Mouse (Mus musculus) 3134 (cell line): ENCODE measurements around the gene Adam12.

ENCODE experiments used
- DNase-seq: peaks from one replicate; pipeline ENCODE4 v3.0.0-alpha.2; 2011; ENCODE audit warnings: low spot score; ENCODE audit not compliant: insufficient read length; ENCODE audit errors: extremely low read depth

The Adam12 gene

GRCm38 (mm10) chr7:134026200-134027019, 205.5 kb downstream of the Adam12 start:
- no peak for DNase-seq

- no peak for DNase-seq
These were observed 209.6 kb downstream of the Adam12 start for GRCm38 (mm10) chr7:134022157-134022885.

GRCm38 (mm10) chr7:134015226-134015625, 216.7 kb downstream of the Adam12 start:
- DNase-seq: no peak

GRCm38 (mm10) chr7:134014733-134015132, 217.2 kb downstream of the Adam12 start:
- no peak for DNase-seq

GRCm38 (mm10) chr7:134009157-134009556, 222.8 kb downstream of the Adam12 start:
- no peak for DNase-seq

GRCm38 (mm10) chr7:134007942-134008361, 224.0 kb downstream of the Adam12 start:
- peak; percentile 39 for DNase-seq

- DNase-seq: peak; percentile 37
These were observed 230.4 kb downstream of the Adam12 start for GRCm38 (mm10) chr7:134001581-134001980.

GRCm38 (mm10) chr7:133990930-133991329, 241.0 kb downstream of the Adam12 start:
- no peak for DNase-seq

- no peak for DNase-seq
These were observed 243.6 kb downstream of the Adam12 start for GRCm38 (mm10) chr7:133988356-133988755.

- no peak for DNase-seq
These were observed 245.7 kb downstream of the Adam12 start for GRCm38 (mm10) chr7:133986201-133986600.

GRCm38 (mm10) chr7:133985648-133986047, 246.3 kb downstream of the Adam12 start:
- no peak for DNase-seq

- DNase-seq: no peak
These were observed 255.4 kb downstream of the Adam12 start for GRCm38 (mm10) chr7:133976388-133977122.

- DNase-seq: no peak
These were observed 260.9 kb downstream of the Adam12 start for GRCm38 (mm10) chr7:133971086-133971485.

- DNase-seq: no peak
These were observed 261.5 kb downstream of the Adam12 start for GRCm38 (mm10) chr7:133970407-133970806.

GRCm38 (mm10) chr7:133967906-133968305, 264.0 kb downstream of the Adam12 start:
- no peak for DNase-seq

GRCm38 (mm10) chr7:133963501-133963900, 268.4 kb downstream of the Adam12 start:
- DNase-seq: no peak

- no peak for DNase-seq
These were observed 272.7 kb downstream of the Adam12 start for GRCm38 (mm10) chr7:133959200-133959599.

- DNase-seq: no peak
These were observed 274.1 kb downstream of the Adam12 start for GRCm38 (mm10) chr7:133957873-133958272.

- no peak for DNase-seq
These were observed 277.5 kb downstream of the Adam12 start for GRCm38 (mm10) chr7:133954111-133955091.
